28 mouse cellular contexts compared by ENCODE assay signal in the genomic region with DNA sequence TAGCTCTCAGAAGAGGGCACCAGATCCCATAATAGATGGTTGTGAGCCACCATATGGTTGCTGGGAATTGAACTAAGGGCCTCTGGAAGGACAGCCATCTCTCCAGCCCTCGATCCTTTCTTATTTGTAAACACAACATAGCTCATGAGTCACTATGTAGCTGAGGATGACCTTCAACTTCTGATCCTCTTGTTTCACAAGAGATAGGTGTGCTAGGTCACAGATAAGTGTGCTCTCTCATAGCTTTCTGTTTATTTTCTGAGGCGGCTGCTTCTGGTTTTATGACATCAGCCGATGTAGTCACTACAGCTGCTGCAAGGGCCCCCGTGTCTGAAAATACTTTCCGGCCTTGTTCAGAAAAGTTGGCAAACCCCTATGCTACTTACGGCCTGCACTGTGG.
DNase-seq lines count a peak whose midpoint lies in the region; ATAC-seq and TF ChIP-seq lines count a peak whose summit lies in the region.
"Had no signal": no experiment of that assay in that cellular context is flagged by ENCODE, and none has a peak within 500 bp of the region (broad histone marks: within the 10 kb centered on the region; RNA-seq: fewer than 3 reads in every experiment).

No protein-coding gene starts in this region.

- no peak overlapping the region for H3K27ac ChIP-seq in liver, postnatal 0 days (ENCODE audit: low read depth)
- peak overlapping the region; percentile 41; the same call in 1 of the 2 replicates for H3K27ac ChIP-seq in ES-E14 (ENCODE audit: insufficient read depth, low read depth, low read length, poor library complexity, severe bottlenecking)
- no peak overlapping the region for H3K27ac ChIP-seq in intestine, postnatal 0 days (ENCODE audit: low read depth, low read length)
- no peak overlapping the region for H3K27ac ChIP-seq in hindbrain, embryonic 12.5 days
- H3K27ac ChIP-seq: embryonic facial prominence, embryonic 10.5 days; embryonic facial prominence, embryonic 13.5 days; forebrain, embryonic 12.5 days; forebrain, embryonic 15.5 days; heart, adult 2 months; heart, embryonic 10.5 days; heart, embryonic 13.5 days; hindbrain, embryonic 15.5 days had no signal

- 72% methylated on average over 6 of the region's 6 CpGs for WGBS in liver, postnatal 0 days (ENCODE audit: insufficient replicate concordance)
- 41% methylated on average over 6 of the region's 6 CpGs for WGBS in intestine, postnatal 0 days
- WGBS in hindbrain, embryonic 12.5 days = 93% methylated on average over 6 of the region's 6 CpGs

- H3K4me3 ChIP-seq in liver, postnatal 0 days (ENCODE audit: low read depth, low read length) = no peak overlapping the region
- peak overlapping the region in 1 of 2 experiments; percentile 8; a peak in 1 of 4 replicates for H3K4me3 ChIP-seq in ES-E14 (ENCODE audit: insufficient read depth in 1 of 2, low read depth in 1 of 2, low read length in 2 of 2, poor library complexity in 1 of 2, severe bottlenecking in 1 of 2)
- no peak overlapping the region for H3K4me3 ChIP-seq in intestine, postnatal 0 days (ENCODE audit: low read depth, low read length)
- H3K4me3 ChIP-seq in hindbrain, embryonic 12.5 days = no peak overlapping the region
- H3K4me3 ChIP-seq: embryonic facial prominence, embryonic 10.5 days; embryonic facial prominence, embryonic 13.5 days; erythroblast, embryonic 14.5 days; forebrain, embryonic 12.5 days; forebrain, embryonic 15.5 days; heart, adult 2 months; heart, embryonic 10.5 days; heart, embryonic 13.5 days; hindbrain, embryonic 15.5 days had no signal

- TF ChIP-seq CTCF in liver, postnatal 0 days (IDR thresholded peaks at IDR 0.05; ENCODE audit: low read depth) = no peak
- no peak for TF ChIP-seq CTCF in intestine, postnatal 0 days (IDR thresholded peaks at IDR 0.05; ENCODE audit: low read depth)

- H3K9me3 ChIP-seq in liver, postnatal 0 days (ENCODE audit: low read length) = no peaks in the 10 kb centered on the region
- no peaks in the 10 kb centered on the region for H3K9me3 ChIP-seq in ES-E14 (ENCODE audit: control insufficient read depth, insufficient read depth, low read depth, low read length)
- no peaks in the 10 kb centered on the region for H3K9me3 ChIP-seq in intestine, postnatal 0 days (ENCODE audit: control insufficient read depth)
- no peaks in the 10 kb centered on the region for H3K9me3 ChIP-seq in hindbrain, embryonic 12.5 days (replicated peaks)
- H3K9me3 ChIP-seq: embryonic facial prominence, embryonic 10.5 days; embryonic facial prominence, embryonic 13.5 days; forebrain, embryonic 12.5 days; forebrain, embryonic 15.5 days; heart, embryonic 10.5 days; hindbrain, embryonic 15.5 days had no signal

- no peak overlapping the region for H3K9ac ChIP-seq in liver, postnatal 0 days (replicated peaks)
- 0 out of 2 replicates have a peak overlapping the region, but pooled peaks have one; percentile 4 for H3K9ac ChIP-seq in ES-E14 (ENCODE audit: insufficient read depth, low read depth, low read length, poor library complexity, severe bottlenecking)
- H3K9ac ChIP-seq in intestine, postnatal 0 days (ENCODE audit: low read depth, low read length) = no peak overlapping the region
- no peak overlapping the region for H3K9ac ChIP-seq in hindbrain, embryonic 12.5 days
- H3K9ac ChIP-seq: embryonic facial prominence, embryonic 13.5 days; forebrain, embryonic 12.5 days; forebrain, embryonic 15.5 days; heart, embryonic 13.5 days; hindbrain, embryonic 15.5 days had no signal

- peak; percentile 71; the same call in 1 of the 2 replicates for ATAC-seq in liver, postnatal 0 days
- peak; percentile 56 for ATAC-seq in intestine, postnatal 0 days
- no peak for ATAC-seq in hindbrain, embryonic 12.5 days (ENCODE audit: low FRiP score)

- peaks cover 3% of the 10 kb centered on the region; the same call in 1 of the 2 replicates for H3K4me1 ChIP-seq in liver, postnatal 0 days (ENCODE audit: insufficient read depth)
- H3K4me1 ChIP-seq in ES-E14 (ENCODE audit: control insufficient read depth in 2 of 2, insufficient read depth in 2 of 2, low read length in 2 of 2, poor library complexity in 1 of 2) = peaks cover 7 to 16% of the 10 kb centered on the region in 2 experiments
- no peaks in the 10 kb centered on the region for H3K4me1 ChIP-seq in intestine, postnatal 0 days (replicated peaks; ENCODE audit: control insufficient read depth, insufficient read depth, low read length)
- H3K4me1 ChIP-seq in hindbrain, embryonic 12.5 days = peaks cover 27% of the 10 kb centered on the region

- H3K36me3 ChIP-seq in liver, postnatal 0 days (replicated peaks; ENCODE audit: insufficient read depth, low read length) = no peaks in the 10 kb centered on the region
- no peaks in the 10 kb centered on the region for H3K36me3 ChIP-seq in ES-E14 (ENCODE audit: control insufficient read depth, insufficient read depth, low read length, poor library complexity, severe bottlenecking)
- no peaks in the 10 kb centered on the region for H3K36me3 ChIP-seq in intestine, postnatal 0 days (ENCODE audit: control insufficient read depth, insufficient read depth)
- H3K36me3 ChIP-seq in hindbrain, embryonic 12.5 days = no peaks in the 10 kb centered on the region
- H3K36me3 ChIP-seq: embryonic facial prominence, embryonic 10.5 days; embryonic facial prominence, embryonic 13.5 days; forebrain, embryonic 12.5 days; forebrain, embryonic 15.5 days; heart, embryonic 10.5 days; heart, embryonic 13.5 days; hindbrain, embryonic 15.5 days had no signal

- no peak for DNase-seq in liver, postnatal 0 days
- DNase-seq in liver (no peak), ES-E14 (ENCODE audit: low read depth, low spot score) (no peak)
- peak; percentile 32 for DNase-seq in yolk sac, embryonic 10.5 days (ENCODE audit: low spot score)
- DNase-seq in right cerebral cortex, postnatal 14 days = no peak
- DNase-seq: adrenal gland, postnatal 10 days; adrenal gland, postnatal 36 days; B cell, adult 2 months; cerebellum, adult 11-12 months; cerebellum, adult 8-10 months; cerebellum, postnatal 36 days; embryo, embryonic 11 days; gastrocnemius, postnatal 10 days; gastrocnemius, postnatal 36 days; heart, adult 2 months; heart, postnatal 14 days; heart, postnatal 4 days had no signal

- no peak overlapping the region for H3K4me2 ChIP-seq in liver, postnatal 0 days (ENCODE audit: low read depth, low read length)
- H3K4me2 ChIP-seq in intestine, postnatal 0 days (replicated peaks; ENCODE audit: low read depth) = no peak overlapping the region
- no peak overlapping the region for H3K4me2 ChIP-seq in hindbrain, embryonic 12.5 days (replicated peaks)
- H3K4me2 ChIP-seq: embryonic facial prominence, embryonic 13.5 days; forebrain, embryonic 12.5 days; forebrain, embryonic 15.5 days; heart, embryonic 13.5 days; hindbrain, embryonic 15.5 days had no signal

- in situ Hi-C loops in ES-E14 (cut with MboI; ENCODE audit: low sequenced_read_pairs in 2 of 2, unreplicated experiment in 2 of 2) = no loop called here

- no peaks in the 10 kb centered on the region for H3K27me3 ChIP-seq in liver, postnatal 0 days (ENCODE audit: insufficient read depth, low read length)
- H3K27me3 ChIP-seq in intestine, postnatal 0 days (replicated peaks; ENCODE audit: control insufficient read depth, insufficient read depth, low read length) = no peaks in the 10 kb centered on the region
- 0 out of 2 replicates have a peak, but pooled peaks cover under 1% of the 10 kb centered on the region for H3K27me3 ChIP-seq in hindbrain, embryonic 12.5 days
- H3K27me3 ChIP-seq: CH12.LX; embryonic facial prominence, embryonic 13.5 days; forebrain, embryonic 15.5 days; heart, embryonic 13.5 days; hindbrain, embryonic 15.5 days had no signal

- TF ChIP-seq EP300 in liver, postnatal 0 days (IDR thresholded peaks at IDR 0.05; ENCODE audit: low read depth) = no peak

TF ChIP-seq in ES-E14, 5 proteins besides CTCF, POLR2A, EP300 and RAD21:
- TF ChIP-seq ZC3H11A (IDR thresholded peaks at IDR 0.05; ENCODE audit: borderline replicate concordance, low read depth, low read length) (no peak), HCFC1 (IDR thresholded peaks at IDR 0.05; ENCODE audit: borderline replicate concordance, insufficient read depth, low read length) (no peak), MAFK (IDR thresholded peaks at IDR 0.05; ENCODE audit: insufficient read depth, low read depth, low read length) (no peak), ZNF384 (IDR thresholded peaks at IDR 0.05; ENCODE audit: low read depth, low read length) (no peak), CHD2 (IDR thresholded peaks at IDR 0.05; ENCODE audit: low read depth, low read length) (no peak)
